Mouse (Mus musculus): ENCODE data around the gene Ezh1.

Gene Ezh1

GRCm38 (mm10) chr11:101246702-101247012 is 20.4 kb upstream of the Ezh1 start:
- no peak for DNase-seq (ENCODE audit: low spot score)

- DNase-seq (ENCODE audit: low spot score), result no peak
Observed at GRCm38 (mm10) chr11:101245855-101246701, 19.8 kb upstream of the Ezh1 start, which contains the start of gene Ramp2. Gene Ramp2, plus strand, starts transcription at chr11:101246028.

- no peak for DNase-seq (ENCODE audit: low spot score)
Observed at GRCm38 (mm10) chr11:101245071-101245470, 18.8 kb upstream of the Ezh1 start.

GRCm38 (mm10) chr11:101238071-101238647 is 11.9 kb upstream of the Ezh1 start:
- DNase-seq (ENCODE audit: low spot score), result no peak

GRCm38 (mm10) chr11:101236782-101237181 is 10.5 kb upstream of the Ezh1 start:
- DNase-seq (ENCODE audit: low spot score), result no peak

- DNase-seq (ENCODE audit: low spot score), result no peak
Observed at GRCm38 (mm10) chr11:101235429-101235828, 9.2 kb upstream of the Ezh1 start.

GRCm38 (mm10) chr11:101234124-101234523 is 7.9 kb upstream of the Ezh1 start:
- no peak for DNase-seq (ENCODE audit: low spot score)

- no peak for DNase-seq (ENCODE audit: low spot score)
Observed at GRCm38 (mm10) chr11:101233240-101233639, 7.0 kb upstream of the Ezh1 start.

GRCm38 (mm10) chr11:101232010-101232839 is 6.0 kb upstream of the Ezh1 start:
- DNase-seq (ENCODE audit: low spot score), result no peak

- DNase-seq (ENCODE audit: low spot score), result no peak
Observed at GRCm38 (mm10) chr11:101230991-101231871, 5.0 kb upstream of the Ezh1 start.

- no peak for DNase-seq (ENCODE audit: low spot score)
Observed at GRCm38 (mm10) chr11:101230526-101230925, 4.3 kb upstream of the Ezh1 start.

GRCm38 (mm10) chr11:101230061-101230511 is 3.8 kb upstream of the Ezh1 start:
- DNase-seq (ENCODE audit: low spot score), result no peak

- no peak for DNase-seq (ENCODE audit: low spot score)
Observed at GRCm38 (mm10) chr11:101229361-101229900, 3.2 kb upstream of the Ezh1 start.

- DNase-seq (ENCODE audit: low spot score), result no peak
Observed at GRCm38 (mm10) chr11:101225331-101226064, 765 bp downstream of the Ezh1 start.

GRCm38 (mm10) chr11:101224337-101224736 is 1.9 kb downstream of the Ezh1 start:
- DNase-seq (ENCODE audit: low spot score), result no peak

GRCm38 (mm10) chr11:101221306-101221986 is 4.8 kb downstream of the Ezh1 start:
- no peak for DNase-seq (ENCODE audit: low spot score)

- no peak for DNase-seq (ENCODE audit: low spot score)
Observed at GRCm38 (mm10) chr11:101220853-101221252, 5.4 kb downstream of the Ezh1 start.

GRCm38 (mm10) chr11:101218436-101219055 is 7.7 kb downstream of the Ezh1 start:
- DNase-seq (ENCODE audit: low spot score), result no peak

GRCm38 (mm10) chr11:101216936-101217335 is 9.3 kb downstream of the Ezh1 start:
- no peak for DNase-seq (ENCODE audit: low spot score)

GRCm38 (mm10) chr11:101211970-101212369 is 14.3 kb downstream of the Ezh1 start:
- DNase-seq (ENCODE audit: low spot score), result peak; percentile 76

All from c-Kit-positive CD71-positive TER-119-positive erythroid progenitor cells, embryonic 14.5 days (primary cell).